Mouse (Mus musculus): Measurements from ENCODE around the gene Ass1.

DNA sequence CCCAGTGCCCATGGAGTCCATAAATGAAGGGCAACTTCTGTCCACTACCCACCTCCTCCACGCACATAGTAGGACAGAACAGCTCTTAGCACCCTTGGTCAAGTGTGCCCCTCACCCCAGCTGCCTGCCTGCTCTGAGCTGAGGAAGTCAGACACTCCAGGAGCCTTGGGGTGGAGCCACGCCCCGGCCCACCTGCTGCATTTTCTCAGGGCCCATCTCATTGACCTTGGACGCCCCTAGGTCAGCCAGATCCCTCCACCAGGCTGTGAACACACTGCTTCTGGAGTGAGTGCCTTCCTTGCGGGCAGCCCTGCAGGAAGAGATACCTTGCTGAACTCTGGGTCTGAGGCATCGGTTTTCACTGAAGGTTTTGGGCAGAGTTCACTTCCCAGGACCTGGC, 1.6 kb downstream of the Ass1 start:
- TF ChIP-seq CTCF (IDR thresholded peaks at IDR 0.05; ENCODE audit: borderline replicate concordance, insufficient read depth, low read length), result no peak
- TF ChIP-seq POLR2A (IDR thresholded peaks at IDR 0.05; ENCODE audit: low read depth, low read length), result no peak
